Mouse (Mus musculus) heart, embryonic 14.5 days (tissue): Measurements from ENCODE around the gene Flt1. TPM values are rescaled to one million over a fixed set of nuclear protein-coding genes. Genes with fewer than 3 reads are reported as not detected.

Source experiments
- ATAC-seq: fragments of 200-750 bp; cut with Nextera tagmentation; 2 replicates; pipeline ENCODE4 v1.8.0; 2017; ENCODE audit warnings: low read depth, moderate TSS enrichment; ENCODE audit not compliant: insufficient number of reproducible peaks, insufficient read depth, low FRiP score
- H3K27ac ChIP-seq, 2 experiments: fragments of 200-500 bp in 1 of 2; fragments of 300-500 bp in 1 of 2; sonication (generic) in 1 of 2; replicated peaks in 1 of 2; 2 replicates each; pipeline ENCODE4 v1.5.1; 2012 to 2014; ENCODE audit warnings: low read depth in 2 of 2, low read length in 2 of 2, control low read depth in 1 of 2, mild to moderate bottlenecking in 1 of 2, mixed read lengths in 1 of 2; ENCODE audit not compliant: control insufficient read depth in 1 of 2, insufficient read depth in 1 of 2
- H3K27me3 ChIP-seq: fragments of 300-500 bp; sonication (generic); 2 replicates; pipeline ENCODE4 v1.6.1; 2014; ENCODE audit warnings: mild to moderate bottlenecking, low read length, control low read depth; ENCODE audit not compliant: control insufficient read depth, insufficient read depth
- H3K36me3 ChIP-seq: fragments of 300-500 bp; sonication (generic); 2 replicates; pipeline ENCODE4 v1.6.1; 2014; ENCODE audit warnings: mild to moderate bottlenecking, control low read depth, low read length, mixed read lengths; ENCODE audit not compliant: control insufficient read depth, insufficient read depth
- H3K4me1 ChIP-seq, 2 experiments: fragments of 200-500 bp in 1 of 2; fragments of 300-500 bp in 1 of 2; sonication (generic) in 1 of 2; 2 replicates each; pipeline ENCODE4 v1.6.1; 2012 to 2014; ENCODE audit warnings: low read length in 2 of 2, control low read depth in 1 of 2, mixed read lengths in 1 of 2; ENCODE audit not compliant: control insufficient read depth in 2 of 2, insufficient read depth in 2 of 2
- H3K4me2 ChIP-seq: fragments of 300-500 bp; sonication (generic); 2 replicates; pipeline ENCODE4 v1.6.1; 2014; ENCODE audit warnings: mild to moderate bottlenecking, low read length
- H3K4me3 ChIP-seq, 2 experiments: fragments of 200-500 bp in 1 of 2; fragments of 300-500 bp in 1 of 2; sonication (generic) in 1 of 2; 2 replicates each; pipeline ENCODE4 v1.5.1; 2012 to 2014; ENCODE audit warnings: low read length in 2 of 2, mild to moderate bottlenecking in 2 of 2, control low read depth in 1 of 2, low read depth in 1 of 2, moderate library complexity in 1 of 2; ENCODE audit not compliant: control insufficient read depth in 1 of 2, insufficient read depth in 1 of 2
- H3K9ac ChIP-seq: fragments of 300-500 bp; sonication (generic); 2 replicates; pipeline ENCODE4 v1.6.1; 2014; ENCODE audit warnings: mild to moderate bottlenecking, low read length
- H3K9me3 ChIP-seq: fragments of 300-500 bp; sonication (generic); 2 replicates; pipeline ENCODE4 v1.6.1; 2016; ENCODE audit warnings: low read length, control low read depth; ENCODE audit not compliant: control insufficient read depth
- WGBS: fragments of 180-500 bp; shearing (Covaris S2); extraction: QIAGEN DNeasy Blood & Tissue Kit; methylation state at CpG from one replicate; pipeline ENCODE4 v1.1.7; 2014; 5-methylcytosine and 5-hydroxymethylcytosine counted together
- polyA plus RNA-seq: library from polyadenylated mRNA; unstranded; fragments of >200 nt; fragmentation: Nextera tagmentation; extraction: Ambion mirVana; gene quantifications from 2 replicates; pipeline ENCODE4 v1.2.1, GENCODE M21; 2014

The Flt1 gene
- polyA plus RNA-seq, 1 experiment from 2014 or later = 28.9 TPM

GRCm38 (mm10) chr5:147641452-147641851, 84.4 kb downstream of the Flt1 start:
- H3K4me3 ChIP-seq = no peak overlapping the region
- no peak overlapping the region for H3K27ac ChIP-seq
- 0 out of 2 replicates have a peak, but pooled peaks cover 3% of the 10 kb centered on the region for H3K36me3 ChIP-seq
- H3K4me1 ChIP-seq = peaks cover 10 to 18% of the 10 kb centered on the region in 2 experiments
- no peak overlapping the region for H3K4me2 ChIP-seq
- H3K9ac ChIP-seq = no peak overlapping the region
- H3K27me3 ChIP-seq = no peaks in the 10 kb centered on the region
- H3K9me3 ChIP-seq = no peaks in the 10 kb centered on the region
- WGBS = 58% methylated on average over 7 of the region's 7 CpGs
- ATAC-seq = no peak

- Histone ChIP-seq H3K9ac (no peak overlapping the region), H3K36me3 (0 out of 2 replicates have a peak, but pooled peaks cover 3% of the 10 kb centered on the region), H3K4me1 (peaks cover 2 to 3% of the 10 kb centered on the region in 2 experiments), H3K4me3 (no peak overlapping the region), H3K27ac (no peak overlapping the region), H3K4me2 (no peak overlapping the region), H3K9me3 (no peaks in the 10 kb centered on the region), H3K27me3 (no peaks in the 10 kb centered on the region)
- WGBS = 85% methylated on average over 5 of the region's 5 CpGs
- no peak for ATAC-seq
These were observed 85.9 kb downstream of the Flt1 start for GRCm38 (mm10) chr5:147639940-147640339.

DNA sequence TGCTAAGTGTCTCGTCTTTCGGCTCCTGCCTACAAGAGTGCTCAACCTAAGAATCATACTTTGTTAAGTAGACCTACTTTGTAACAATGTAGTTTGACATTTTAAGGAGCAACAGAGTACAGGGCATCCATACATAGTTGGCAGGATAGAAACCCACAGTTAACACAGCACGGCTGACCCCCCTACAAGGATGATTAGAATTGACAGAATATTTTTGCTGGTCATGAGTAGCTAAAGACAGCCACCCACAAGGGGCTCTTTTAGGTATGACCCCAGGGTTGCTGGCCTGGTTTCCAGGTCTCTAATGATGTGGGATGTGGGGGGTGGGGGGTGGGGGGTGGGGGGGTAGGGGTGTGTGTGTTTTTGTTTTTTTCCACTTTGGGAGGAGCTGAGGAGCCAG, 89.1 kb downstream of the Flt1 start:
- no peaks in the 10 kb centered on the region for H3K27me3 ChIP-seq
- H3K4me3 ChIP-seq = no peak overlapping the region
- no peak overlapping the region for H3K27ac ChIP-seq
- H3K36me3 ChIP-seq = 0 out of 2 replicates have a peak, but pooled peaks cover 3% of the 10 kb centered on the region
- no peak overlapping the region for H3K9ac ChIP-seq
- no peaks in the 10 kb centered on the region for H3K9me3 ChIP-seq
- peaks cover 0 to 2% of the 10 kb centered on the region in 2 experiments; a peak in 1 of 4 replicates for H3K4me1 ChIP-seq
- WGBS = 72% methylated on average over 3 of the region's 3 CpGs
- H3K4me2 ChIP-seq = no peak overlapping the region
- no peak for ATAC-seq

DNA sequence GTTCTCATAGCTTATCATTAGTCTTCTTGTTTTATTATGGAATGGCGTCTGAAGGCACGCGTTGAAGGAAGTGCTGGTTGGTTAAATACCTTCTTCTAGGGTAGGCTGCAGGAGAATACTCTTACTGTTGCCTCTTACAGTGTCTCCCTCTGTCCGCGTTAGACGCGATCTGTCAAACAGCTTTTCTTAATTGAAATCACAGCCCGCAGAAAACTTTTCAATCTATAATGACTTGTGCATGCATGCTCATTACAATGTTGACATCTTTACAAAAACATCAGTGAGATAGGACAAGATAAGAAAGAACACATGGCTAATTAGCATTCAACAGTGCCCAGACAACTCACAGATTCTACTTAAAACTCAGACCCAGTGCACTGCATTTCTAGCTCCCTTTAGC, 89.9 kb downstream of the Flt1 start:
- no peaks in the 10 kb centered on the region for H3K27me3 ChIP-seq
- no peak overlapping the region for H3K4me2 ChIP-seq
- H3K36me3 ChIP-seq = 0 out of 2 replicates have a peak, but pooled peaks cover 3% of the 10 kb centered on the region
- no peak for ATAC-seq
- H3K4me1 ChIP-seq = 0 out of 4 replicates have a peak, but pooled peaks cover 0 to 2% of the 10 kb centered on the region in 2 experiments
- H3K27ac ChIP-seq = no peak overlapping the region
- WGBS = 77% methylated on average over 8 of the region's 8 CpGs
- no peak overlapping the region for H3K9ac ChIP-seq
- H3K4me3 ChIP-seq = no peak overlapping the region
- H3K9me3 ChIP-seq = no peaks in the 10 kb centered on the region

DNA sequence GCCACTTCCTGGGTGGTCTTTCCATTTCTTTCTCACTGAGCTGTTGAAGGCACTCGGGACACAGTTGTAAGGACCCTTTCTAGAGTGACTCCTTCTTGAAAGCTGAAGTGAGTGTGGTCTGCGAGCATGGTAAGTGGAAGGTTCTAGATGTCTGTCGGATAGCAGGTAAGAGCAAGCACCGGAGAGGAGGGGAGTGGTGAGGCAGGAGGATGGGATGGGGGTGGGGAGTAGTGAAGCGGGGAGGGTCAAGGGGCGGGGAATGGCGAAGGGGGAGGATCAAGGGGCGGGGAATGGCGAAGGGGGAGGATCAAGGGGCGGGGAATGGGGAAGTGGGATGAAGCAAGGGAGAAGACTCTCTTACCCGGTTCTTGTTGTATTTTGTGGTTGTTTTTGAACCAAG, 91.8 kb downstream of the Flt1 start:
- Histone ChIP-seq H3K4me3 (no peak overlapping the region), H3K36me3 (0 out of 2 replicates have a peak, but pooled peaks cover 7% of the 10 kb centered on the region), H3K27me3 (no peaks in the 10 kb centered on the region), H3K9me3 (no peaks in the 10 kb centered on the region), H3K9ac (no peak overlapping the region), H3K4me1 (peaks cover 2 to 5% of the 10 kb centered on the region in 2 experiments; a peak in 2 of 4 replicates), H3K4me2 (no peak overlapping the region), H3K27ac (no peak overlapping the region)
- no peak for ATAC-seq
- WGBS = 56% methylated on average over 11 of the region's 11 CpGs

- H3K27ac ChIP-seq = no peak overlapping the region
- no peak overlapping the region for H3K4me3 ChIP-seq
These were observed 93.1 kb downstream of the Flt1 start for GRCm38 (mm10) chr5:147632716-147633115.

DNA sequence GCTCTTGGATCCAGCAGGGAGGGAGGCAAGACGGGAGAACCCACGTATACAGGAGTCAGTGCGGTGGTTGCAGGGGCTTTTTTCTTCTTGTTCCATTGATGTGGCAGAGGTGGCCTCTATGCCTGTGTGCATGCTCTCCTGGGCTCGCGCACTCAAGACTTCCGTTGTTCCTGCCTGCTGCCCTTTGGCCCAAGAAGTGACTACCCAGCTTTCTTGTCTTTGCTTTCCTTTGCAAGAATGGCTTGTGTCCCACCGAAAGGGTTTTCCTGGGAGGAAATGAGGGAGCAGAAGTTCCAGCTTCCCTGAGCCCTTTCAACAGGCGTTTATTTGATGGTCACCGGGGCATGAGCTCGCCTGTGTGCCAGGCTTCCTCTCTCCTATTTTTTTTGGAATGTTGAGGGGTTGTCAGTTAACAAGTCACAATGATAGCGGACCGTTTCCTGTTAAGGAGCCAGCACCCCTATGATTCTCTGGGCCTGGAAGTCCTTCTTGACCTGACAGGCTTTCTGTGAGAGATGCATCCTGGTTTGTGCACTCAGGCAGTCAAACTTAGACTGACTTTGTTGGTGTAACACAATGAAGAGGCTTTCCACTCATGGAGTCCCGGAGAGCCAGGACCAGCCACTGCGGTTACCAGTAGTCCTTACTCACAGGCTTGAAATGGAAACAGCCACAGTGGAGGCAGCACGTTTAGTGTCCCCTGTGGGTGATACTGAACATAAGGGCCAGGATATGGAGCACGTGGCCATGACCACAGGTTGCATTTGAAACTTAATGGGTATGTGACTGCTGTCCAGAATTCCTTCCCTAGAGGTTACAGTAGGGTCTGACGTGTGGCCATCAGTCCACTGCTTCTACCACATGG, 95.2 kb downstream of the Flt1 start:
- no peaks in the 10 kb centered on the region for H3K27me3 ChIP-seq
- no peak overlapping the region for H3K4me3 ChIP-seq
- H3K27ac ChIP-seq = peak overlapping the region; percentile 48 to 54
- H3K4me2 ChIP-seq = no peak overlapping the region
- 54% methylated on average over 17 of the region's 17 CpGs for WGBS
- peaks cover 2 to 5% of the 10 kb centered on the region in 2 experiments; a peak in 2 of 4 replicates for H3K4me1 ChIP-seq
- H3K9ac ChIP-seq = no peak overlapping the region
- no peak; the same call in 1 of the 2 replicates for ATAC-seq
- H3K9me3 ChIP-seq = no peaks in the 10 kb centered on the region
- H3K36me3 ChIP-seq = 0 out of 2 replicates have a peak, but pooled peaks cover 6% of the 10 kb centered on the region

More at GRCm38 (mm10) chr5:147632716-147633115, 93.1 kb downstream of the Flt1 start:
- H3K4me2 ChIP-seq = no peak overlapping the region
- no peak for ATAC-seq
- H3K9me3 ChIP-seq = no peaks in the 10 kb centered on the region
- peaks cover 2 to 5% of the 10 kb centered on the region in 2 experiments; a peak in 2 of 4 replicates for H3K4me1 ChIP-seq
- no peaks in the 10 kb centered on the region for H3K27me3 ChIP-seq
- H3K9ac ChIP-seq = no peak overlapping the region
- 35% methylated on average over 4 of the region's 4 CpGs for whole genome bisulfite sequencing
- H3K36me3 ChIP-seq = 0 out of 2 replicates have a peak, but pooled peaks cover 4% of the 10 kb centered on the region
